Mouse (Mus musculus): ENCODE data around the gene Rap1gds1.
A peak's percentile ranks its signal among the peaks of the same experiment; 100 is the strongest.

Gene Rap1gds1

GRCm38 (mm10) chr3:138955220-138955619 is 119.8 kb downstream of the Rap1gds1 start:
- no peak for ATAC-seq (ENCODE audit: insufficient number of reproducible peaks, low FRiP score, low TSS enrichment)

GRCm38 (mm10) chr3:138949081-138949480 is 125.9 kb downstream of the Rap1gds1 start:
- ATAC-seq (ENCODE audit: insufficient number of reproducible peaks, low FRiP score, low TSS enrichment): no peak

GRCm38 (mm10) chr3:138945516-138945915 is 129.5 kb downstream of the Rap1gds1 start:
- ATAC-seq (ENCODE audit: insufficient number of reproducible peaks, low FRiP score, low TSS enrichment): no peak

- ATAC-seq (ENCODE audit: insufficient number of reproducible peaks, low FRiP score, low TSS enrichment): no peak
These were observed 133.4 kb downstream of the Rap1gds1 start for GRCm38 (mm10) chr3:138941604-138942003.

GRCm38 (mm10) chr3:138937241-138937640 is 137.8 kb downstream of the Rap1gds1 start:
- ATAC-seq (ENCODE audit: insufficient number of reproducible peaks, low FRiP score, low TSS enrichment): no peak

- no peak for ATAC-seq (ENCODE audit: insufficient number of reproducible peaks, low FRiP score, low TSS enrichment)
These were observed 138.2 kb downstream of the Rap1gds1 start for GRCm38 (mm10) chr3:138936780-138937179.

GRCm38 (mm10) chr3:138927437-138927836 is 147.6 kb downstream of the Rap1gds1 start:
- ATAC-seq (ENCODE audit: insufficient number of reproducible peaks, low FRiP score, low TSS enrichment): no peak

- no peak for ATAC-seq (ENCODE audit: insufficient number of reproducible peaks, low FRiP score, low TSS enrichment)
These were observed 148.8 kb downstream of the Rap1gds1 start for GRCm38 (mm10) chr3:138926161-138926560.

- no peak for ATAC-seq (ENCODE audit: insufficient number of reproducible peaks, low FRiP score, low TSS enrichment)
These were observed 156.8 kb downstream of the Rap1gds1 start for GRCm38 (mm10) chr3:138918241-138918640.

- no peak for ATAC-seq (ENCODE audit: insufficient number of reproducible peaks, low FRiP score, low TSS enrichment)
These were observed 158.0 kb downstream of the Rap1gds1 start for GRCm38 (mm10) chr3:138917016-138917415.

GRCm38 (mm10) chr3:138916591-138916990 is 158.4 kb downstream of the Rap1gds1 start:
- no peak for ATAC-seq (ENCODE audit: insufficient number of reproducible peaks, low FRiP score, low TSS enrichment)

- no peak for ATAC-seq (ENCODE audit: insufficient number of reproducible peaks, low FRiP score, low TSS enrichment)
These were observed 160.2 kb downstream of the Rap1gds1 start for GRCm38 (mm10) chr3:138914626-138915288.

- ATAC-seq (ENCODE audit: insufficient number of reproducible peaks, low FRiP score, low TSS enrichment): no peak
These were observed 162.5 kb downstream of the Rap1gds1 start for GRCm38 (mm10) chr3:138912504-138912903.

- no peak for ATAC-seq (ENCODE audit: insufficient number of reproducible peaks, low FRiP score, low TSS enrichment)
These were observed 165.7 kb downstream of the Rap1gds1 start for GRCm38 (mm10) chr3:138909313-138909712.

GRCm38 (mm10) chr3:138906112-138906880 is 168.7 kb downstream of the Rap1gds1 start:
- peak; percentile 68 for ATAC-seq (ENCODE audit: insufficient number of reproducible peaks, low FRiP score, low TSS enrichment)

- ATAC-seq (ENCODE audit: insufficient number of reproducible peaks, low FRiP score, low TSS enrichment): no peak
These were observed 169.3 kb downstream of the Rap1gds1 start for GRCm38 (mm10) chr3:138905678-138906077.

GRCm38 (mm10) chr3:138900571-138901141 is 174.3 kb downstream of the Rap1gds1 start:
- no peak for ATAC-seq (ENCODE audit: insufficient number of reproducible peaks, low FRiP score, low TSS enrichment)

- ATAC-seq (ENCODE audit: insufficient number of reproducible peaks, low FRiP score, low TSS enrichment): no peak
These were observed 176.9 kb downstream of the Rap1gds1 start for GRCm38 (mm10) chr3:138898055-138898454.

- ATAC-seq (ENCODE audit: insufficient number of reproducible peaks, low FRiP score, low TSS enrichment): no peak
These were observed 177.5 kb downstream of the Rap1gds1 start for GRCm38 (mm10) chr3:138897500-138897899.

- ATAC-seq (ENCODE audit: insufficient number of reproducible peaks, low FRiP score, low TSS enrichment): no peak
These were observed 181.5 kb downstream of the Rap1gds1 start for GRCm38 (mm10) chr3:138893520-138893919.

GRCm38 (mm10) chr3:138889769-138890295 is 185.2 kb downstream of the Rap1gds1 start:
- no peak for ATAC-seq (ENCODE audit: insufficient number of reproducible peaks, low FRiP score, low TSS enrichment)
